Mouse (Mus musculus) forebrain, embryonic 11.5 days (tissue): Measurements from ENCODE around the gene Kcne3. TPM values are rescaled to one million over a fixed set of nuclear protein-coding genes. Genes with fewer than 3 reads are reported as not detected.
A peak's percentile ranks its signal among the peaks of the same experiment; 100 is the strongest.

Experiments used
- ATAC-seq: fragments of 200-750 bp; cut with Nextera tagmentation; replicated peaks from 2 replicates; pipeline ENCODE4 v1.8.0; 2017; ENCODE audit warnings: moderate TSS enrichment; ENCODE audit not compliant: low FRiP score
- DNase-seq: peaks from one replicate; pipeline ENCODE4 v3.0.0-alpha.2; 2017; ENCODE audit warnings: low spot score
- H3K27ac ChIP-seq: fragments of 300-500 bp; sonication (generic); 2 replicates; pipeline ENCODE4 v1.5.1; 2014; ENCODE audit warnings: low read depth, low read length
- H3K27me3 ChIP-seq: fragments of 300-500 bp; sonication (generic); 2 replicates; pipeline ENCODE4 v1.6.1; 2014; ENCODE audit warnings: mild to moderate bottlenecking, low read length, mixed read lengths; ENCODE audit not compliant: control insufficient read depth, insufficient read depth
- H3K36me3 ChIP-seq: fragments of 300-500 bp; sonication (generic); 2 replicates; pipeline ENCODE4 v1.6.1; 2014; ENCODE audit warnings: mild to moderate bottlenecking, low read length, moderate library complexity, mixed read lengths; ENCODE audit not compliant: control insufficient read depth, insufficient read depth
- H3K4me1 ChIP-seq: fragments of 300-500 bp; sonication (generic); replicated peaks from 2 replicates; pipeline ENCODE4 v1.6.1; 2014; ENCODE audit warnings: low read length, mixed read lengths; ENCODE audit not compliant: control insufficient read depth, insufficient read depth
- H3K4me2 ChIP-seq: fragments of 300-500 bp; sonication (generic); 2 replicates; pipeline ENCODE4 v1.6.1; 2014; ENCODE audit warnings: low read depth, mild to moderate bottlenecking, low read length, moderate library complexity, mixed read lengths; ENCODE audit not compliant: severe bottlenecking
- H3K4me3 ChIP-seq: fragments of 300-500 bp; sonication (generic); 2 replicates; pipeline ENCODE4 v1.5.1; 2014; ENCODE audit warnings: low read depth, low read length
- H3K9ac ChIP-seq: fragments of 300-500 bp; sonication (generic); 2 replicates; pipeline ENCODE4 v1.6.1; 2014; ENCODE audit warnings: low read length
- H3K9me3 ChIP-seq: fragments of 300-500 bp; sonication (generic); 2 replicates; pipeline ENCODE4 v1.6.1; 2016; ENCODE audit warnings: low read length, mixed read lengths; ENCODE audit not compliant: control insufficient read depth
- WGBS: fragments of 180-500 bp; shearing (Covaris S2); extraction: QIAGEN DNeasy Blood & Tissue Kit; methylation state at CpG from one replicate; pipeline ENCODE4 v1.1.7; 2014; 5-methylcytosine and 5-hydroxymethylcytosine counted together
- polyA plus RNA-seq: library from polyadenylated mRNA; unstranded; fragments of >200 nt; fragmentation: Nextera tagmentation; extraction: Ambion mirVana; gene quantifications from 2 replicates; pipeline ENCODE4 v1.2.1, GENCODE M21; 2014

Gene Kcne3
- polyA plus RNA-seq, 1 experiment from 2014 or later: 4.1 TPM

DNA sequence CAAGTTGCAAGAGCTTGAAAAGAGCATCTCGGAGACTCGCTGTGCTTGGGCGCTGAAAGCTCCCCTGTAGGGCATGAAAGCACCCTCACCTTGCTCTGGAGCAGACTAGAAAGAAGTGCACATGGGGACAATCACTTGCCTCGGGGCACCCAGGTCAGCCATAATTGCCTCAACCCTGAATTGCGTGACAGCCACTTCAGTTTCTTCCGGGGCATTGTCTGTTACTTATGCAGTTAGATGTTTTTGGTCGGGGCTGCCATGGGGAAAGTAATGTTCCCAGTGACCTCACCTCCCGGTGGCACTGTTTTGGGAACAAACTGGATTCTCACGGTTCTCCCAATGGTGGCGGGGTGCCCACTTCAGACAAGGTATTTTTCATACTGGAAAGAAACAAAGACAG is 26.2 kb upstream of the Kcne3 start:
- Histone ChIP-seq H3K27me3 (no peaks in the 10 kb centered on the region), H3K27ac (no peak overlapping the region), H3K4me1 (no peaks in the 10 kb centered on the region), H3K9me3 (no peaks in the 10 kb centered on the region), H3K4me2 (no peak overlapping the region), H3K36me3 (no peaks in the 10 kb centered on the region), H3K4me3 (no peak overlapping the region), H3K9ac (no peak overlapping the region)
- WGBS: 61% methylated on average over 10 of the region's 10 CpGs
- ATAC-seq: no peak
- DNase-seq: no peak

DNA sequence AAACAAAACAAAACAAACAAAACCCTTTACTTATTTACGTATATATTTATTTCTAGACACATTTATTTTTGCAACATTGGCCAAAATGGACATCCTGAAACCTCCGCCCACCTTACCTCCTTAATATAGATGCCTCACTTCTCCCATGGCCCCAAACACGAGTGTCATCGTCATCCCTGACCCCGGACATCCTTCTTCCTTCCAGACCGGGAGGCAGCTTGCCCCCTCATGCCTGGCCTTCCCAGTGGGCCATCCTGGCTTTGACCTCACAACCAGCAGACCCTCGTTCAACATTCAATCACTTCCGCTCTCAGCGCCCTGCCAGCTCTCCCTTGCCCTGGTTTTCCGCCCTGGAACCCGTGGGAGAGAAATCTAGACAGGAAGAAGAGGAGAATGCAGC is 25.7 kb upstream of the Kcne3 start:
- H3K9me3 ChIP-seq: no peaks in the 10 kb centered on the region
- ATAC-seq (no peak), DNase-seq (no peak)
- 88% methylated on average over 11 of the region's 11 CpGs for WGBS
- H3K27ac ChIP-seq: no peak overlapping the region
- H3K9ac ChIP-seq: no peak overlapping the region
- no peaks in the 10 kb centered on the region for H3K4me1 ChIP-seq
- no peaks in the 10 kb centered on the region for H3K36me3 ChIP-seq
- H3K4me2 ChIP-seq: no peak overlapping the region
- H3K4me3 ChIP-seq: no peak overlapping the region
- H3K27me3 ChIP-seq: no peaks in the 10 kb centered on the region

DNA sequence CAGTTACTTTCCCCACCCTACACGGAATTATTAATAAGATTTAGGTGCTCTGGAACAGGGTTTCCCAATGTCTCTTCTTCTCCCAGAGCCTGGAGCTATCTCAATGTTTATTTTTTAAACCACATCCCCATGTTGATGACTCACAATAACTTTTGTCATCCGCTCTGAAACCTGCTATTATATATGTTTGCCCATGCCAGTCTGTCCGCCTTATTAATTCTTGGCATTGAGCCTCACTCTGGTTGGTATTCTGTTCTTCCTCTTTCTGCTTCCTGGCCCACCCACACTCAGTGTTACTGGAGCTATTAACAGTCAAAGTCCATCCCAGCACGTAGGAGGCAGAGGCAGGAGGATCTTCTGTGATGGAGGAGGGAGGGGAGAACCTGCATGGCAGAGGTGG is 18.6 kb upstream of the Kcne3 start:
- Histone ChIP-seq H3K9ac (no peak overlapping the region), H3K4me2 (no peak overlapping the region), H3K36me3 (no peaks in the 10 kb centered on the region), H3K4me1 (peaks cover 2% of the 10 kb centered on the region; the same call in 1 of the 2 replicates), H3K27me3 (no peaks in the 10 kb centered on the region), H3K9me3 (no peaks in the 10 kb centered on the region), H3K27ac (no peak overlapping the region), H3K4me3 (no peak overlapping the region)
- DNase-seq (no peak), ATAC-seq (no peak)
- WGBS: 78% methylated on average over 4 of the region's 4 CpGs

DNA sequence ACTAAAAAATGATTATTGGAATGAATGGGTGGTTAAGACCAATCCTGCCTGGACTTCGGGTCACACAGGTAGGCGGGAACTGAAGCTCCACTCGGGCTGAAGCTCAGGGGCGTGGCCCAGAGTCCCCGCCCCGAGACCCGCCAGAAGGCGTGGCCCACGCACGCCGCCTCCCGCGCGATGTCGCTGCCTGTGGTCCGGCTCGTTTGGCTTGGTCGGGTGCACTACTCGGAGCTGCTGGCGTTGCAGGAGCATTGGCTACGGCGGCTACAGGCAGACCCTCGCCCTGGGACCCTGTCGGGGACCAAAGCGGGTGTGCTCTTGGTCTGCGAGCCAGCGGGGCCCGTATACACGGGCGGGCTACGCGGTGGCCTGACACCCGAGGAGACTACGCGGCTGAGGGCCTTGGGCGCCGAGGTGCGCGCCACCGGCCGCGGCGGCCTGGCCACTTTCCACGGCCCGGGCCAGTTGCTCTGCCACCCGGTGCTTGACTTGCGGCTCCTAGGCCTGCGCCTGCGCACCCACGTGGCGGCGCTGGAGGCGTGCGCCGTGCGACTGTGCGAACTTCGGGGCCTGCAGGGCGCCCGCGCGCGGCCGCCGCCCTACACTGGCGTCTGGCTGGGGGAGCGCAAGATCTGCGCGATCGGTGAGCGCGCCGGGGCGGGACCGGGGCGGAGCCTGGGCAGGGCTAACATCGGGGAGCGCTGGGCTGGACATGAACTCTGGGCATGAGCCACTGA is 17.0 kb upstream of the Kcne3 start, which contains the start of gene Lipt2:
Gene Lipt2, plus strand, starts transcription at position 173 of the 737 bp plus-strand sequence.
- under 1% methylated on average over 76 of the region's 78 CpGs for WGBS
- H3K27ac ChIP-seq: peak within 1 kb of the TSS; percentile 90
- H3K9me3 ChIP-seq: no peaks in the 10 kb centered on the region
- H3K4me2 ChIP-seq: peak within 1 kb of the TSS; percentile 92
- no peaks in the 10 kb centered on the region for H3K27me3 ChIP-seq
- peak; percentile 93 for DNase-seq
- ATAC-seq: peak; percentile 95
- H3K4me1 ChIP-seq: peaks cover 2% of the 10 kb centered on the region; the same call in 1 of the 2 replicates
- H3K4me3 ChIP-seq: peak within 1 kb of the TSS; percentile 78
- H3K36me3 ChIP-seq: no peaks in the 10 kb centered on the region
- H3K9ac ChIP-seq: peak within 1 kb of the TSS; percentile 91

DNA sequence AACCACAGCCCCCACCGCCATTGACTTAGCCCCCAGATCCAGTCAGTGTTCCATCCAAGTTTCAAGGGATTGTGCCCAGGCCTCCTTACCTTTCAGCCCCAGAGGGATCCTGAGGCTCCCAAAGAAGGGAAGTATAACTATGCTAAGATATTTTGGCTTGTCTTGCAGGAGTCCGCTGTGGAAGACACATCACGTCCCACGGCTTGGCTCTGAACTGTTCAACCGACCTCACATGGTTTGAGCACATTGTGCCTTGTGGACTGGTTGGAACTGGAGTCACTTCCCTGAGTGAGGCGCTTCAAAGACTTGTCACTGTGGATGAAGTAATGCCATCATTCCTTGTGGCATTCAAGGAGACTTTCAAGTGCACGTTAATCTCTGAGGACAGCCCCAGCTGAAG is 16.3 kb upstream of the Kcne3 start:
- DNase-seq (no peak), ATAC-seq (peak; percentile 12; the same call in 1 of the 2 replicates)
- no peaks in the 10 kb centered on the region for H3K27me3 ChIP-seq
- peak overlapping the region; percentile 92 for H3K4me2 ChIP-seq
- H3K4me1 ChIP-seq: peaks cover 2% of the 10 kb centered on the region; the same call in 1 of the 2 replicates
- 78% methylated on average over 7 of the region's 7 CpGs for WGBS
- H3K36me3 ChIP-seq: no peaks in the 10 kb centered on the region
- H3K9ac ChIP-seq: peak overlapping the region; percentile 91
- no peaks in the 10 kb centered on the region for H3K9me3 ChIP-seq
- H3K27ac ChIP-seq: 0 out of 2 replicates have a peak overlapping the region, but pooled peaks have one; percentile 90
- peak overlapping the region; percentile 78 for H3K4me3 ChIP-seq

DNA sequence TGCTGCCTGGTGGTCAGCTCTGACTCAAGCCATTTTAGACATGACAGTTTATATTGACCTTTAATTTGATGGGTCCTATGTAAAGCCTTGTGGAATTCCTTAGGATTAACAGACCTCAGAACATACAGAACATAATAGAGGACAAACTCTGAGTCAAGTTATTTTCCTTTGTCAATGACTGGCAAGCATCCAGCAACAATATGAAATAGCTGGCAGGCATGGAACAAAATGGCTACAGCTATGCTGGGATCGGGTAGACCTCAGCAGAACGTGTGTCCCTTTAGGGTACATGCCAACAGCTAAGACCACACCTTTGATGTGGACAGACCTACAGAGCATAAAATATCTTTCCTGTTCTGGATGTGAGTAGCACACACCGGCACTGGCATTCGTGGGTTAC is 12.8 kb upstream of the Kcne3 start:
- 92% methylated on average over 4 of the region's 4 CpGs for WGBS
- Histone ChIP-seq H3K4me3 (no peak overlapping the region), H3K4me2 (no peak overlapping the region), H3K27ac (no peak overlapping the region), H3K9me3 (no peaks in the 10 kb centered on the region), H3K9ac (no peak overlapping the region), H3K27me3 (no peaks in the 10 kb centered on the region), H3K4me1 (peaks cover 2% of the 10 kb centered on the region; the same call in 1 of the 2 replicates), H3K36me3 (no peaks in the 10 kb centered on the region)
- DNase-seq (no peak), ATAC-seq (no peak)

DNA sequence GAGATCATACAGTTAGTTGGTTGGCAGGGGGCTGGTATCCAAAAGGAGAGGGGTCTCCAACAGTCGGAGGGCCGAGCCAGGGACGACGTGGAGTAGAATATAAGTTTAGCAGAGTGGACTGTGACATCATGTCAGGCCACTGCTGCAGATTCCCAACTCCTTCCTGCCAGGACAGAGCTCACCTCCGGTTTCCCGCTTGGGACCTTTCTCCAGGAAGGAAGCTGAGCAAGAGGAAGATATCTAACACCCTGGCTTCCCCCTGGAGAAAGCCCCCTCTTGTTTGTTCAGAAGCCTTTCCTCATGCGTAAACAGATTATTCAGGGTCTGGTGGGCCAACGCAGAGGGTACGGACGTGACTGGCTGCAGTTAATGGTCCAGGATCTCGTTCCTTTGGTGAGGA is 7.6 kb upstream of the Kcne3 start:
- Histone ChIP-seq H3K9ac (no peak overlapping the region), H3K27me3 (no peaks in the 10 kb centered on the region), H3K4me1 (no peaks in the 10 kb centered on the region), H3K36me3 (no peaks in the 10 kb centered on the region), H3K27ac (no peak overlapping the region), H3K4me3 (no peak overlapping the region), H3K4me2 (no peak overlapping the region), H3K9me3 (no peaks in the 10 kb centered on the region)
- DNase-seq: no peak
- ATAC-seq: no peak
- 83% methylated on average over 11 of the region's 11 CpGs for WGBS

DNA sequence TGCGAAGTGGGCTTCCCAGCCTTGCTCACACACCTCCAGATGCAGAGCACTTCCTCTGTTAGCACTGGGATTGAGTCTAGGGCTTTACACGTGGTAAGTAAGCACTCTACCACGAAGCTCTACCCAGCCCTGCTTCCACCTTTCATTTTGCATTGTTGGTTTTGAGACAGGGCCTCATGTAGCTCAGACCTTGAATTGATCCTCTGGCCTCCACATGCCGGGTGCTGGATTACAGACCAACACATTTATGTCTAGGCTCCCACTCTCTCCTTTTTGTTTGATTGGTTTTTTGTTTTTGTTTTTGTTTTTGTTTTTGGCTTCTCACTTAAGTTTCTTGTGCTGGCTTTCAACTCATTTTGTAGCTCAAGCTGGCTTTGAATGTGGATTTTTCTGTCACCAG is 5.5 kb upstream of the Kcne3 start:
- WGBS: 68% methylated on average over 4 of the region's 4 CpGs
- Histone ChIP-seq H3K9ac (no peak overlapping the region), H3K27ac (no peak overlapping the region), H3K4me1 (no peaks in the 10 kb centered on the region), H3K4me3 (no peak overlapping the region), H3K36me3 (no peaks in the 10 kb centered on the region), H3K9me3 (no peaks in the 10 kb centered on the region), H3K4me2 (no peak overlapping the region), H3K27me3 (no peaks in the 10 kb centered on the region)
- ATAC-seq (no peak), DNase-seq (no peak)
